Mouse (Mus musculus): ENCODE measurements around the gene Zfp810.
"Not testable (repeated sequence)": the region's sequence is repeated elsewhere in the genome, so short reads cannot be mapped to it uniquely, and the experiment has no call there.

Zfp810 gene

GRCm38 (mm10) chr9:22307156-22307919 lies at the start of gene Zfp810:
TSS of gene Zfp810 (minus strand) at chr9:22307648.
- CTCF ChIA-PET, result interaction anchor here (0.6 kb wide), 1 partner anchor 12 kb away, joined by 3 read pairs; no protein-coding TSS in a partner anchor

GRCm38 (mm10) chr9:22355919-22356318 lies 48.5 kb upstream of the Zfp810 start:
- CTCF ChIA-PET, result no interaction called here

DNA sequence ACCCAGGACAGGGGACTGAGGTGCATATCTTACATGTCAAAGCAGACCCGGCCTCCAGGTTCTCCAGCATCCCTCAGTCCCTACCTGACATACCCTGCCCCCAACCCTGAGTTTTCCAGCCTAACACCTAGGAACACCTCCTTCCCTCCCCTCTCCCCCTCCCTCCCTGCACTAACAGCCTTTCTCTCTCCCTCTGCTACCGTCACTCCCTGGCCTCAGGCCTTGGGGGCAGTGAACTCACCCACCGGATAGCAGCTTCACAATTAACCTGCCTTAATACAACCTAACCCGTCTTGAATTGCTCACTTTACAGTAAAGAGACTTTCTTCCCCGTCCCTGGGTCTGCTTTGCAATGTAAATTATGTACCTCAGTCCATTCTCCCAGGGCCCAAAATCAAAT lies 46.5 kb upstream of the Zfp810 start:
- CTCF ChIA-PET, result no interaction called here

DNA sequence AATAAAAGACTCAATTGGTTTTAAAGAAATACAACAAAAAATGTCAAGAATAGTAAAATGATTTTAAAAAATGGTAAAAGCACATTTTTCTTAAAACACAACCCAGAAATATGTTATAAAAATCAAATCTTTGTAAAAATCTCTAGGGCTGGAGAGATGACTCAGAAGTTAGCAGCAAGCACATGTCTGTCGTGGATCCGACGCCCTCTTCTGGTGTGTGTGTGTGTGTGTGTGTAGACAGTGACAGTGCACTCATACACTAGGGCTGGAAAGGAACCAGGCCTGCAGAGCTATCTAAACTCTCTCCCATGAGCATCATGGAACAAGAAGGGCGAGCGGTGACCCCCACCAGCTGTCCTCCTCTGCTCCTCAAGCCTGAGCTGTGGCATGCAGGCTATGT lies 46.0 kb upstream of the Zfp810 start:
- CTCF ChIA-PET, result no interaction called here

GRCm38 (mm10) chr9:22340331-22340730 lies 32.9 kb upstream of the Zfp810 start:
- CTCF ChIA-PET, result interaction anchor here (0.6 kb wide), 1 partner anchor 315 kb away, joined by 3 read pairs; no protein-coding TSS in a partner anchor

- CTCF ChIA-PET, result interaction anchor here (0.5 kb wide), 1 partner anchor 109 kb away, joined by 5 read pairs; no protein-coding TSS in a partner anchor
Measured at GRCm38 (mm10) chr9:22337217-22337616, 29.8 kb upstream of the Zfp810 start.

GRCm38 (mm10) chr9:22327475-22328387 lies 20.3 kb upstream of the Zfp810 start:
- CTCF ChIA-PET, result interaction anchor here (0.6 to 0.7 kb wide), 2 partner anchors 206 to 1658 kb away, joined by 7 to 8 read pairs; no protein-coding TSS in a partner anchor

- CTCF ChIA-PET, result interaction anchor here (0.6 to 0.7 kb wide), 2 partner anchors 205 to 1658 kb away, joined by 7 to 8 read pairs; no protein-coding TSS in a partner anchor
Measured at GRCm38 (mm10) chr9:22327099-22327474, 19.6 kb upstream of the Zfp810 start.

GRCm38 (mm10) chr9:22324579-22324978 lies 17.1 kb upstream of the Zfp810 start:
- CTCF ChIA-PET, result no interaction called here

- CTCF ChIA-PET, result no interaction called here
Measured at GRCm38 (mm10) chr9:22322381-22323211, 15.1 kb upstream of the Zfp810 start.

DNA sequence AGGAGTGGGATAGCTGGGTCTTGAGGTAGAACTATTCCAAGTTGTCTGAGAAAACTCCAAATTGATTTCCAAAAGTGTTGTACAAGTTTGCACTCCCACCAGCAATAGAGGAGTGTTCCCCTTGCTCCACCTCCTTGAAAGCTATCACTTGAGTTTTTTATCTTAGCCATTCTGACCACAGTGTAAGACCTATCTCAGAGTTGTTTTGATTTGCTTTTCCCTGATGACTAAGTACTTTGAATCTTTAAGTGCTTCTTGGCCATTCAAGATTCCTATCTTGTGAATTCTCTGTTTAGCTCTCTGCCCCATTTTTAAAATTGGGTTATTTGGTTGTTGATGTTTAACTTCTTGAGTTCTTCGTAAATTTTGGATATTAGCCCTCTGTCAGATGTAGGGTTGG lies 11.7 kb upstream of the Zfp810 start:
- CTCF ChIA-PET, result no interaction called here

GRCm38 (mm10) chr9:22316047-22316446 lies 8.6 kb upstream of the Zfp810 start:
- CTCF ChIA-PET, result not testable (repeated sequence)

DNA sequence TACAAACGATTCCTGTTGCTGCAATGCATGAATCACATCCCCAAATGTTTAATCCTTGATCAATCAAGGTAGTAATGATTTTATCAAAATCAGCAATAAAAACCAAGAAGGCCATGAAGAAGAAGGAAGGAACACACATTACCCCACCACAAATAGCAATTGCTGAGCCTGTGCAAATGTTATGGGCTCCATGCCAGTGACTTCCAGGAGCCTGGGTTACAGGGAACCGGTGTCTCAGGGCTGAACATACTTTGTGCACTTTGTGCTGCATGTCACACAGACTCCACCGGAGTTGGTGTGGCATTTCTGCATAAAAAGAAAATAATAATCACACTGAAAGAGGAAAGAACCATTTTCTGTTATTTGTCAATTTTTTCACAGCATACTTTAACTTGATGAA lies 6.6 kb upstream of the Zfp810 start:
- CTCF ChIA-PET, result no interaction called here

DNA sequence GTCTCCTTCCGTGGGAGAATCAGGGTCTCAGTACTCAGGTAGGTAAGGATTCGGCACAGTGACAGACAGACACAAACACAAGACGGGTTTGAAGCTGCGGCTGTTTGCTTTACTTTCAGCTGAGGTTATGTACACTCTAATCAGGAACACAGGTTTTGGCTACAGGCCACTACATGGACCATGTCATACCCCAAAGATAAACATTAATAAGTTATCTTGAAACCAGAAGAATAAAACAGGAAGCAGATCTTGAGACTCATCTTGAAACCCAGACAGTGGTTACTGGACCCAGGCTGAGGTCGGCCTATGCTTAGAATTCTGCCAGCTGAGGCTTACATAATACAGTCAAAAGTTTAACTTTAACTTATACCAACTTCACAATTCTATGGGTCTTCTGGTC lies 5.8 kb upstream of the Zfp810 start:
- CTCF ChIA-PET, result no interaction called here

- CTCF ChIA-PET, result no interaction called here
Measured at GRCm38 (mm10) chr9:22309651-22310050, 2.2 kb upstream of the Zfp810 start.

DNA sequence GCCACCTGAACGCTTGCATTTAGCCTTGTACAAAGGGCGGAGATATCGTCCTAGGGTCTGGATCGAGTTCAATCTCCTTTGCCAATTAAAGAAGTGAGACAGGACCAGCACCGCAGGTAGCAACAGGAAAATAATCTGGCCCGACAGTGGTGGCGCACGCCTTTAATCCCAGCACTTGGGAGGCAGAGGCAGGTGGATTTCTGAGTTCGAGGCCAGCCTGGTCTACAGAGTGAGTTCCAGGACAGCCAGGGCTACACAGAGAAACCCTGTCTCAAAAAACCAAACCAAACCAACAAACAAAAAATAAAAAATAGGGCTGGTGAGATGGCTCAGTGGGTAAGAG lies 443 bp upstream of the Zfp810 start:
- CTCF ChIA-PET, result not testable (repeated sequence)

DNA sequence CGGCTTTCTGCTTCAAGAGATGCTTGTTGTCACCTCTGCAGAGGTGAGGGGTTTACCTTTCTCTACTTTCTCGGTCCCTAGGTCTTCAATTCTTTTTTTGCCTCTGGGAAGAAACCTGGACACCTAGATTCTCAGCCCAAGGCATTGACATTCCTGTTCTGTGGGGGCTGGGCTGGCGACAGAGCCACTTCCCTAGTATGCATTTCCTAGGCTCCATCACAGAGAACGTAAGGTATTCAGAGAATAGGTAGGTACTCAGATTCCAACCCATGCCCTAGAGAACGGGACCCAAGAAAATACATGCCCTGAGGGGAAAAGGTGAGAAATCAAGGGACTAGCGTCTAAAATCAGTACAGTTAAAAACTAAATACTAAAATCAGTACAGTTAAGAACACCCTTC lies 722 bp downstream of the Zfp810 start:
- CTCF ChIA-PET, result interaction anchor here (0.6 kb wide), 1 partner anchor 11 kb away, joined by 3 read pairs; no protein-coding TSS in a partner anchor

DNA sequence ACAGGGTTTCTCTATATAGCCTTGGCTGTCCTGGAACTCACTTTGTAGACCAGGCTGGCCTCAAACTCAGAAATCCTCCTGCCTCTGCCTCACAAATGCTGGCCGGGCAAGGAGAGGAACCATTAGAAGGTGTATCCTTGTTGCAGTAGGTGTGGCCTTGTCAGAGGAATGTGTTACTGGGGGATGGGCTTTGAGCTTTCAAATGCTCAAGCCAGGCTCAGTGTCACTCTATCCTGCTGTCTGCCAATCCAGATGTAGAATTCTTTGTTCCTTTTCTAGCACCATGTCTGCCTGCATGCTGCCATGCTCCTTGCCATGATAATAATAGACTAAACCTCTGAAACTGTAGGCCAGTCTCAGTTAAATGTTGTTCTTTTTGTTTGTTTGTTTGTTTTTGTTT lies 5.2 kb downstream of the Zfp810 start:
- CTCF ChIA-PET, result no interaction called here

DNA sequence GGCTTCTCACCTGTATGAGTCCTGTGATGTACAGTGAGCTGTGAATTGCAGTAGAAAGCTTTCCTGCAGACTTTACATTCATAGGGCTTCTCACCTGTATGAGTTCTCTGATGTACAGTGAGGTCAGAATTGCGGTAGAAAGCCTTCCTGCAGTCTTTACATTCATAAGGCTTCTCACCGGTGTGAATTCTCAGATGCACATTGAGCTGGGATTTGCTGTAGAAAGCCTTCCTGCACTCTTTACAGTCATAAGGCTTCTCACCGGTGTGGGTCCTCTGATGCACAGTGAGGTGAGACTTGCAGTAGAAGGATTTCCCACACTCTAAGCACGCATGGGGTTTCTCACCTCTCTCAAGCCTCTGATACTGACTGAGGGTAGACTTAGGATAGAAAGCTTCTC lies 28.7 kb downstream of the Zfp810 start:
- CTCF ChIA-PET, result no interaction called here

- CTCF ChIA-PET, result no interaction called here
Measured at GRCm38 (mm10) chr9:22268886-22269285, 38.6 kb downstream of the Zfp810 start.

DNA sequence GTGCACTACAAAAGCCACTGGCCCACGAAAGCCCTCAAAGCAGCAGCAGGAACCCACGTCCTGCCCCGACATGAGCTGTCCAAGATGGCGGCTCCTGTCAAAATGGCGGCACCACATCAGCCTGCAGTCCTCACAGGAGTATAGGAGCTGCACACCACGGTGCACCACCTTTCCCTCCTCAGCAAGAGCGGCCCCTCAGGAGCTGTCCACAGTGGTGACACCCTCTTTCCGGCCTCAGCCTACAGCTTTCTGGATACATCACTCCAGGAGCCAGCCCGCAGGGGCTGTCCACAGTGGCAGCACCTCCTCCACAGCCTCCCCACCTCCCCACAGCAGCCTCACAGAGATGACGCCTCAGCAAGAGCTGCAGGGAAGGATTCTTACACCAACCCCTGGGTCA lies 44.8 kb downstream of the Zfp810 start:
- CTCF ChIA-PET, result no interaction called here

- CTCF ChIA-PET, result no interaction called here
Measured at GRCm38 (mm10) chr9:22261594-22261993, 45.9 kb downstream of the Zfp810 start.

Data from spleen, embryonic (tissue).